Mouse (Mus musculus) forebrain, postnatal 0 days (tissue): ENCODE measurements around the gene Apof. TPM values are rescaled to one million over a fixed set of nuclear protein-coding genes. Genes with fewer than 3 reads are reported as not detected.
A peak's percentile ranks its signal among the peaks of the same experiment; 100 is the strongest.

Source experiments
- ATAC-seq: fragments of 200-750 bp; cut with Nextera tagmentation; 2 replicates; pipeline ENCODE4 v1.8.0; 2017; ENCODE audit warnings: mild to moderate bottlenecking, moderate library complexity
- DNase-seq: peaks from one replicate; pipeline ENCODE4 v3.0.0-alpha.2; 2015
- H3K27ac ChIP-seq: fragments of 300-500 bp; sonication (generic); 2 replicates; pipeline ENCODE4 v1.5.1; 2014; ENCODE audit warnings: low read depth, mild to moderate bottlenecking, antibody characterized with exemption, low read length, moderate library complexity, mixed read lengths
- H3K27me3 ChIP-seq: fragments of 300-500 bp; sonication (generic); 2 replicates; pipeline ENCODE4 v1.6.1; 2014; ENCODE audit warnings: mild to moderate bottlenecking, low read length, mixed read lengths; ENCODE audit not compliant: insufficient read depth
- H3K36me3 ChIP-seq: fragments of 300-500 bp; sonication (generic); 2 replicates; pipeline ENCODE4 v1.6.1; 2014; ENCODE audit warnings: mild to moderate bottlenecking, moderate library complexity; ENCODE audit not compliant: insufficient read depth
- H3K4me1 ChIP-seq: fragments of 300-500 bp; sonication (generic); 2 replicates; pipeline ENCODE4 v1.6.1; 2014; ENCODE audit warnings: antibody characterized with exemption; ENCODE audit not compliant: insufficient read depth
- H3K4me2 ChIP-seq: fragments of 300-500 bp; sonication (generic); 2 replicates; pipeline ENCODE4 v1.6.1; 2014; ENCODE audit warnings: low read depth, mild to moderate bottlenecking, moderate library complexity
- H3K4me3 ChIP-seq: fragments of 300-500 bp; sonication (generic); 2 replicates; pipeline ENCODE4 v1.5.1; 2014; ENCODE audit warnings: low read depth, low read length, mixed read lengths
- H3K9ac ChIP-seq: fragments of 300-500 bp; sonication (generic); 2 replicates; pipeline ENCODE4 v1.6.1; 2014; ENCODE audit warnings: mild to moderate bottlenecking
- H3K9me3 ChIP-seq: fragments of 300-500 bp; sonication (generic); 2 replicates; pipeline ENCODE4 v1.6.1; 2016; ENCODE audit warnings: low read length
- CTCF ChIP-seq: sonication (generic); IDR thresholded peaks from 2 replicates; pipeline ENCODE4 v1.5.1; 2016; ENCODE audit warnings: antibody characterized with exemption, control low read depth, low read depth
- WGBS: fragments of 180-500 bp; shearing (Covaris S2); extraction: QIAGEN DNeasy Blood & Tissue Kit; methylation state at CpG from one replicate; pipeline ENCODE4 v1.1.7; 2014; 5-methylcytosine and 5-hydroxymethylcytosine counted together
- polyA plus RNA-seq: library from polyadenylated mRNA; unstranded; fragments of >200 nt; fragmentation: Nextera tagmentation; extraction: Ambion mirVana; gene quantifications from 2 replicates; pipeline ENCODE4 v1.2.1, GENCODE M21; 2015
- total RNA-seq: library from RNA; depleted of rRNA; stranded (reverse); fragments of >200 nt; gene quantifications from 2 replicates; pipeline ENCODE4 v1.2.3, GENCODE M21; 2014

Gene Apof
- total and polyA plus RNA-seq, 2 experiments from 2014 or later: 0.12 to 0.38 TPM

DNA sequence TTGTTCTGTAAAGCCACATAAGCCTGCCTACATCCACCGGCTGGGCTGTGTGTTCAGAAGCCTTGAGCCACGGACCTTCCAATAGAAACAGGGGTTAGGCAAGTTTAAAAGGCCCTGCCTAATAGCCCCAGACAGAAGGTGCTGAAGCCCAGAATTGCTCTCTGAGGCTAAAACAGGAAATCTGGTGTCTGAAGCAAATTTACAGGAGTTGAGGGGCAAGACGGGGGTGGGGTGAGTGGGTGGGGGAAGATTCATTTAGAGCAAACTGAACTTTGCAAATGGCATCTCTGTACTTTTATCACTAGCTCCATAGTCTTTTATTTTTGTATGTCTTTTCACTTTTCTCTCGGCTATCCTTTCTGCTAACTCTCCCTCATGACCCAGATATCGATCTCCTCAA, 37.3 kb upstream of the Apof start:
- Histone ChIP-seq H3K9me3 (no peaks in the 10 kb centered on the region), H3K36me3 (no peaks in the 10 kb centered on the region), H3K4me2 (peak overlapping the region; percentile 67), H3K4me1 (no peaks in the 10 kb centered on the region), H3K9ac (no peak overlapping the region), H3K27ac (no peak overlapping the region), H3K4me3 (peak overlapping the region; percentile 74), H3K27me3 (no peaks in the 10 kb centered on the region)
- whole genome bisulfite sequencing: 17% methylated on average over 5 of the region's 5 CpGs
- DNase-seq (no peak), ATAC-seq (no peak)
- no peak for TF ChIP-seq CTCF

- peak within 1 kb of the TSS; percentile 93 for H3K27ac ChIP-seq
- under 1% methylated on average over 56 of the region's 58 CpGs for WGBS
- no peaks in the 10 kb centered on the region for H3K27me3 ChIP-seq
- TF ChIP-seq CTCF: no peak
- H3K36me3 ChIP-seq: no peaks in the 10 kb centered on the region
- DNase-seq: peak; percentile 93
- peak within 1 kb of the TSS; percentile 67 for H3K4me2 ChIP-seq
- H3K4me1 ChIP-seq: no peaks in the 10 kb centered on the region
- peak within 1 kb of the TSS; percentile 74 for H3K4me3 ChIP-seq
- peak within 1 kb of the TSS; percentile 81 for H3K9ac ChIP-seq
- H3K9me3 ChIP-seq: no peaks in the 10 kb centered on the region
- ATAC-seq: peak; percentile 95
Measured at GRCm38 (mm10) chr10:128231697-128232419, 36.6 kb upstream of the Apof start, which contains the start of gene Timeless. Gene Timeless, plus strand, starts transcription at chr10:128232065.

- Histone ChIP-seq H3K4me3 (peak overlapping the region; percentile 74), H3K27me3 (no peaks in the 10 kb centered on the region), H3K4me2 (peak overlapping the region; percentile 67), H3K27ac (peak overlapping the region; percentile 93), H3K9me3 (no peaks in the 10 kb centered on the region), H3K9ac (peak overlapping the region; percentile 81), H3K36me3 (no peaks in the 10 kb centered on the region), H3K4me1 (no peaks in the 10 kb centered on the region)
- peak; percentile 84 for TF ChIP-seq CTCF
- DNase-seq: peak; percentile 83
- peak; percentile 54 for ATAC-seq
- 0% methylated on average over 14 of the region's 14 CpGs for WGBS
Measured at GRCm38 (mm10) chr10:128232420-128232985, 36.0 kb upstream of the Apof start.

- WGBS: 44% methylated on average over 4 of the region's 4 CpGs
- DNase-seq (no peak), ATAC-seq (no peak)
- Histone ChIP-seq H3K36me3 (no peaks in the 10 kb centered on the region), H3K4me3 (no peak overlapping the region), H3K9me3 (no peaks in the 10 kb centered on the region), H3K4me2 (no peak overlapping the region), H3K9ac (no peak overlapping the region), H3K4me1 (no peaks in the 10 kb centered on the region), H3K27me3 (no peaks in the 10 kb centered on the region), H3K27ac (no peak overlapping the region)
- TF ChIP-seq CTCF: no peak
Measured at GRCm38 (mm10) chr10:128236321-128236720, 32.1 kb upstream of the Apof start.

DNA sequence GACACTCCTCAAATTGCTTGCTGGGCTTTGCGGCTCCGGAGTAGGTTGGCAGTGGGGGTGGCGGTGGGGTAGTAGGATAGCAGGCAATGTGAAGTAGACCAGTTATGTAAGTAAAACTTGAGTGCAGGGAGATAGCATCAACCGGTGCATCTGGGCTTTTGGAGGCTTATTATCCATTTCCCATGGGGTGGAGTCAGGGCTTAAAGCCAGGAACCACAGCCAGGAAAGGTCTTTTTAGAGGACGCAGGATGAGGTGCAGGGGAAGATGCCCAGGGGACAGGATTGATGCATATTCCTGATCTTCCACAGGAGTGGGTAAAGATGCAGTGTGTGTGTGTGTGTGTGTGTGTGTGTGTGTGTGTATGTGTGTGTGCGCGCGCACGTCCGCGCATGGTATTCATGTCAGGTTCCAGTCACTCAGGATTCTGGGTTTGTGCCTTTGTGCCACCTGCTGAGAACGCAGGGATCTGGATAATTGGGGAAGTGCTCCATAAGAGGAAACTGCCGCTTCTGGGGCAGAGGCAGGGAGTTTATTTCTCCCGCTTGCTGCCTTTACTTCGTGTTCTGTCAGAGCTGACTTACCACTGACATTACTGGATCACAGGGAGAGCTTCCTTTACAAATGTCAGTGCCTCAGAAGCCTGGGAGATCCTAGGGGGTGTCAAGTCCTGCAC, 30.5 kb upstream of the Apof start:
- no peak for TF ChIP-seq CTCF
- peak; percentile 14 for DNase-seq

GRCm38 (mm10) chr10:128239140-128239539, 29.3 kb upstream of the Apof start:
- H3K27ac ChIP-seq: no peak overlapping the region
- H3K9ac ChIP-seq: no peak overlapping the region
- H3K9me3 ChIP-seq: no peaks in the 10 kb centered on the region
- no peak for DNase-seq
- no peak overlapping the region for H3K4me2 ChIP-seq
- H3K36me3 ChIP-seq: 0 out of 2 replicates have a peak, but pooled peaks cover 8% of the 10 kb centered on the region
- ATAC-seq: no peak
- H3K4me1 ChIP-seq: no peaks in the 10 kb centered on the region
- TF ChIP-seq CTCF: no peak
- H3K27me3 ChIP-seq: no peaks in the 10 kb centered on the region
- 97% methylated on average over 4 of the region's 4 CpGs for WGBS
- no peak overlapping the region for H3K4me3 ChIP-seq

More for the DNA sequence above, 30.5 kb upstream of the Apof start:
- no peak overlapping the region for H3K27ac ChIP-seq
- no peaks in the 10 kb centered on the region for H3K9me3 ChIP-seq
- H3K4me2 ChIP-seq: no peak overlapping the region
- no peaks in the 10 kb centered on the region for H3K4me1 ChIP-seq
- H3K27me3 ChIP-seq: no peaks in the 10 kb centered on the region
- H3K9ac ChIP-seq: no peak overlapping the region
- 0 out of 2 replicates have a peak, but pooled peaks cover 3% of the 10 kb centered on the region for H3K36me3 ChIP-seq
- no peak overlapping the region for H3K4me3 ChIP-seq
- WGBS: 61% methylated on average over 15 of the region's 15 CpGs
- no peak for ATAC-seq

GRCm38 (mm10) chr10:128240131-128240530, 28.3 kb upstream of the Apof start:
- DNase-seq (no peak), ATAC-seq (no peak)
- WGBS: 94% methylated on average over 18 of the region's 18 CpGs
- TF ChIP-seq CTCF: no peak
- H3K27ac ChIP-seq: no peak overlapping the region
- H3K9ac ChIP-seq: no peak overlapping the region
- H3K4me3 ChIP-seq: no peak overlapping the region
- no peaks in the 10 kb centered on the region for H3K9me3 ChIP-seq
- no peaks in the 10 kb centered on the region for H3K27me3 ChIP-seq
- H3K4me1 ChIP-seq: no peaks in the 10 kb centered on the region
- H3K4me2 ChIP-seq: no peak overlapping the region
- H3K36me3 ChIP-seq: 0 out of 2 replicates have a peak, but pooled peaks cover 14% of the 10 kb centered on the region
